Mouse (Mus musculus) thymus, adult 2 months (tissue): ENCODE measurements around the gene Islr. TPM values are rescaled to one million over a fixed set of nuclear protein-coding genes. Genes with fewer than 3 reads are reported as not detected.
A peak's percentile ranks its signal among the peaks of the same experiment; 100 is the strongest.

Source experiments
- DNase-seq: peaks from one replicate; pipeline ENCODE4 v3.0.0; 2021
- H3K27ac ChIP-seq: fragments of 200-500 bp; 2 replicates; pipeline ENCODE4 v1.5.1; 2012; ENCODE audit warnings: low read length, control low read depth; ENCODE audit not compliant: control insufficient read depth, insufficient read depth
- H3K27me3 ChIP-seq: fragments of 200-500 bp; 2 replicates; pipeline ENCODE4 v1.6.1; 2012; ENCODE audit warnings: mild to moderate bottlenecking, low read length, moderate library complexity, mixed read lengths; ENCODE audit not compliant: control insufficient read depth, insufficient read depth
- H3K36me3 ChIP-seq: fragments of 200-500 bp; 2 replicates; pipeline ENCODE4 v1.6.1; 2012; ENCODE audit warnings: mild to moderate bottlenecking, low read length, moderate library complexity; ENCODE audit not compliant: control insufficient read depth, insufficient read depth
- H3K4me1 ChIP-seq: fragments of 200-500 bp; replicated peaks from 2 replicates; pipeline ENCODE4 v1.6.1; 2012; ENCODE audit warnings: low read length; ENCODE audit not compliant: control insufficient read depth, insufficient read depth
- H3K4me3 ChIP-seq: fragments of 200-500 bp; 2 replicates; pipeline ENCODE4 v1.5.1; 2012; ENCODE audit warnings: mild to moderate bottlenecking, low read length, control low read depth, moderate library complexity; ENCODE audit not compliant: control insufficient read depth, insufficient read depth
- CTCF ChIP-seq: fragments of 200-500 bp; IDR thresholded peaks from 2 replicates; pipeline ENCODE4 v1.5.1; 2012; ENCODE audit warnings: mild to moderate bottlenecking, control low read depth, low read length, moderate library complexity, borderline replicate concordance; ENCODE audit not compliant: control insufficient read depth, poor library complexity, insufficient read depth; ENCODE audit errors: extremely low read depth
- POLR2A ChIP-seq: fragments of 200-500 bp; IDR thresholded peaks from 2 replicates; pipeline ENCODE4 v1.6.1; 2012; ENCODE audit warnings: mild to moderate bottlenecking, low read length, control low read depth, moderate library complexity; ENCODE audit not compliant: control insufficient read depth, poor library complexity, insufficient read depth; ENCODE audit errors: extremely low read depth
- WGBS: fragments of 180-500 bp; shearing (Covaris S2); methylation state at CpG from one replicate; pipeline ENCODE4 v1.1.7; 2018; 5-methylcytosine and 5-hydroxymethylcytosine counted together
- polyA plus RNA-seq: library from polyadenylated mRNA; depleted of rRNA; stranded (reverse); fragments of >200 nt; gene quantifications from 2 replicates; pipeline ENCODE4 v1.2.3, GENCODE M21; 2012

Islr gene
- polyA plus RNA-seq, 1 experiment: 32.2 TPM

- Histone ChIP-seq H3K36me3 (peaks cover 31% of the 10 kb centered on the region), H3K4me1 (peaks cover 17% of the 10 kb centered on the region), H3K4me3 (no peak overlapping the region), H3K27me3 (no peaks in the 10 kb centered on the region), H3K27ac (no peak overlapping the region)
- 98% methylated on average over 28 of the region's 28 CpGs for WGBS
- DNase-seq: no peak
- TF ChIP-seq CTCF (no peak), POLR2A (no peak)
These were observed 30.5 kb upstream of the Islr start for GRCm38 (mm10) chr9:58234502-58235015.

GRCm38 (mm10) chr9:58232374-58232773 lies 28.3 kb upstream of the Islr start:
- WGBS: 20% methylated on average over 5 of the region's 5 CpGs
- TF ChIP-seq POLR2A: no peak
- no peak for TF ChIP-seq CTCF
- H3K36me3 ChIP-seq: peaks cover 47% of the 10 kb centered on the region
- H3K27me3 ChIP-seq: no peaks in the 10 kb centered on the region
- no peak overlapping the region for H3K4me3 ChIP-seq
- H3K4me1 ChIP-seq: peaks cover 17% of the 10 kb centered on the region
- no peak for DNase-seq
- peak overlapping the region; percentile 39; the same call in 1 of the 2 replicates for H3K27ac ChIP-seq

- H3K4me1 ChIP-seq: peaks cover 17% of the 10 kb centered on the region
- no peak overlapping the region for H3K4me3 ChIP-seq
- H3K27me3 ChIP-seq: no peaks in the 10 kb centered on the region
- H3K27ac ChIP-seq: no peak overlapping the region
- DNase-seq: no peak
- H3K36me3 ChIP-seq: peaks cover 47% of the 10 kb centered on the region
- 53% methylated on average over 6 of the region's 6 CpGs for WGBS
- TF ChIP-seq POLR2A (no peak), CTCF (no peak)
These were observed 27.6 kb upstream of the Islr start for GRCm38 (mm10) chr9:58231746-58232145.

GRCm38 (mm10) chr9:58228777-58229466 lies 24.8 kb upstream of the Islr start:
- DNase-seq: no peak
- no peak for TF ChIP-seq CTCF
- no peak for TF ChIP-seq POLR2A
- 99% methylated on average over 9 of the region's 9 CpGs for WGBS
- no peaks in the 10 kb centered on the region for H3K27me3 ChIP-seq
- peaks cover 34% of the 10 kb centered on the region for H3K36me3 ChIP-seq
- H3K4me3 ChIP-seq: no peak overlapping the region
- no peak overlapping the region for H3K27ac ChIP-seq
- H3K4me1 ChIP-seq: peaks cover 18% of the 10 kb centered on the region

GRCm38 (mm10) chr9:58225915-58226913 lies 22.1 kb upstream of the Islr start:
- Histone ChIP-seq H3K4me1 (0 out of 2 replicates have a peak, but pooled peaks cover 2% of the 10 kb centered on the region), H3K27ac (no peak overlapping the region), H3K27me3 (no peaks in the 10 kb centered on the region), H3K36me3 (peaks cover 34% of the 10 kb centered on the region), H3K4me3 (no peak overlapping the region)
- TF ChIP-seq CTCF (no peak), POLR2A (no peak)
- 50% methylated on average over 9 of the region's 9 CpGs for WGBS
- peak; percentile 71 for DNase-seq

GRCm38 (mm10) chr9:58224356-58224755 lies 20.2 kb upstream of the Islr start:
- Histone ChIP-seq H3K27ac (no peak overlapping the region), H3K4me3 (no peak overlapping the region), H3K27me3 (no peaks in the 10 kb centered on the region), H3K36me3 (peaks cover 28% of the 10 kb centered on the region), H3K4me1 (0 out of 2 replicates have a peak, but pooled peaks cover 2% of the 10 kb centered on the region)
- TF ChIP-seq CTCF (no peak), POLR2A (no peak)
- no peak for DNase-seq
- WGBS: 96% methylated on average over 2 of the region's 2 CpGs
